Mouse (Mus musculus) intestine, embryonic 14.5 days (tissue): ENCODE measurements around the gene Cyp46a1. TPM values are rescaled to one million over a fixed set of nuclear protein-coding genes. Genes with fewer than 3 reads are reported as not detected.

ENCODE experiments used
- ATAC-seq: fragments of 200-750 bp; cut with Nextera tagmentation; replicated peaks from 2 replicates; pipeline ENCODE4 v1.8.0; 2017; ENCODE audit warnings: low read depth, moderate number of reproducible peaks, moderate TSS enrichment, moderate library complexity; ENCODE audit not compliant: low FRiP score, low TSS enrichment
- DNase-seq: peaks from one replicate; pipeline ENCODE4 v3.0.0-alpha.2; 2018; ENCODE audit warnings: low spot score
- H3K27ac ChIP-seq: fragments of 300-500 bp; sonication (generic); 2 replicates; pipeline ENCODE4 v1.5.1; 2014; ENCODE audit warnings: low read depth, mild to moderate bottlenecking, control low read depth
- H3K27me3 ChIP-seq: fragments of 300-500 bp; sonication (generic); replicated peaks from 2 replicates; pipeline ENCODE4 v1.6.1; 2014; ENCODE audit warnings: low read length, control low read depth; ENCODE audit not compliant: control insufficient read depth, insufficient read depth
- H3K36me3 ChIP-seq: fragments of 300-500 bp; sonication (generic); 2 replicates; pipeline ENCODE4 v1.6.1; 2014; ENCODE audit warnings: low read length, control low read depth; ENCODE audit not compliant: control insufficient read depth, insufficient read depth
- H3K4me1 ChIP-seq: fragments of 300-500 bp; sonication (generic); replicated peaks from 2 replicates; pipeline ENCODE4 v1.6.1; 2014; ENCODE audit warnings: low read length, control low read depth, mixed read lengths; ENCODE audit not compliant: control insufficient read depth, insufficient read depth
- H3K4me2 ChIP-seq: fragments of 300-500 bp; sonication (generic); 2 replicates; pipeline ENCODE4 v1.6.1; 2014; ENCODE audit warnings: low read length
- H3K4me3 ChIP-seq: fragments of 300-500 bp; sonication (generic); 2 replicates; pipeline ENCODE4 v1.5.1; 2014; ENCODE audit warnings: low read depth, low read length, control low read depth, mixed read lengths
- H3K9ac ChIP-seq: fragments of 300-500 bp; sonication (generic); 2 replicates; pipeline ENCODE4 v1.6.1; 2014; ENCODE audit warnings: mild to moderate bottlenecking, low read length
- H3K9me3 ChIP-seq: fragments of 300-500 bp; sonication (generic); 2 replicates; pipeline ENCODE4 v1.6.1; 2016; ENCODE audit warnings: low read length, control low read depth; ENCODE audit not compliant: control insufficient read depth
- WGBS: fragments of 180-500 bp; shearing (Covaris S2); extraction: QIAGEN DNeasy Blood & Tissue Kit; methylation state at CpG from one replicate; pipeline ENCODE4 v1.1.7; 2014; 5-methylcytosine and 5-hydroxymethylcytosine counted together
- polyA plus RNA-seq: library from polyadenylated mRNA; unstranded; fragments of >200 nt; fragmentation: Nextera tagmentation; extraction: Ambion mirVana; gene quantifications from 2 replicates; pipeline ENCODE4 v1.2.1, GENCODE M21; 2014

The Cyp46a1 gene
- polyA plus RNA-seq, 1 experiment from 2014 or later: 4.7 TPM

GRCm38 (mm10) chr12:108309116-108309794, 24.9 kb upstream of the Cyp46a1 start:
- 50% methylated on average over 8 of the region's 8 CpGs for WGBS
- H3K4me1 ChIP-seq: 0 out of 2 replicates have a peak, but pooled peaks cover 4% of the 10 kb centered on the region
- DNase-seq: no peak
- no peaks in the 10 kb centered on the region for H3K36me3 ChIP-seq
- H3K4me2 ChIP-seq: no peak overlapping the region
- H3K9ac ChIP-seq: no peak overlapping the region
- H3K27me3 ChIP-seq: peaks cover 7% of the 10 kb centered on the region; the same call in 1 of the 2 replicates
- no peak overlapping the region for H3K27ac ChIP-seq
- no peaks in the 10 kb centered on the region for H3K9me3 ChIP-seq
- no peak overlapping the region for H3K4me3 ChIP-seq
- ATAC-seq: no peak

DNA sequence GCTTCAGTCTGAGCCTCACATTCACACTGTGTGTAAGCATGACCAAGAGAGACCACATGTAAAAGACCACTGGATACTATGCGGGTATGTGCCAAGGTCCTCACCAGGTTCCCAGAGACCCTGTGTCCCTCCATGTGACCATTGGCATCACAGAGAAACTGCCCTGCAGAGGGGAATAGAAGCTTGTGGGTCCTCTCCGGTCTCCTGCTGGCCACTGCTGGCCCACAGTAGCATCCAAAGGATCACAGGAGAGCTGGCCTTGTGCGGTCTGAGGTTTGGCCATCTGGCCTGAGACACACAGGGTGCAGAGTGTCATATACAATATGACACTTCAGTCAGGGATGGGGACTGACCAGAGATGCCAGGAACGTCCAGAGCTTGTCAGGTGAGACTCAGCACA, 24.1 kb upstream of the Cyp46a1 start:
- Histone ChIP-seq H3K9me3 (no peaks in the 10 kb centered on the region), H3K27ac (no peak overlapping the region), H3K27me3 (peaks cover 5% of the 10 kb centered on the region; the same call in 1 of the 2 replicates), H3K36me3 (no peaks in the 10 kb centered on the region), H3K4me2 (no peak overlapping the region), H3K9ac (no peak overlapping the region), H3K4me3 (no peak overlapping the region), H3K4me1 (0 out of 2 replicates have a peak, but pooled peaks cover 4% of the 10 kb centered on the region)
- DNase-seq (no peak), ATAC-seq (no peak)
- WGBS: 75% methylated on average over 4 of the region's 4 CpGs

- Histone ChIP-seq H3K4me3 (no peak overlapping the region), H3K9ac (no peak overlapping the region), H3K27ac (no peak overlapping the region), H3K4me2 (no peak overlapping the region), H3K4me1 (0 out of 2 replicates have a peak, but pooled peaks cover 4% of the 10 kb centered on the region), H3K9me3 (no peaks in the 10 kb centered on the region), H3K36me3 (no peaks in the 10 kb centered on the region), H3K27me3 (peaks cover 4% of the 10 kb centered on the region; the same call in 1 of the 2 replicates)
- 77% methylated on average over 7 of the region's 7 CpGs for WGBS
- DNase-seq (no peak), ATAC-seq (no peak)
Observed at GRCm38 (mm10) chr12:108310456-108311027, 23.6 kb upstream of the Cyp46a1 start.

GRCm38 (mm10) chr12:108311741-108312290, 22.4 kb upstream of the Cyp46a1 start:
- ATAC-seq: no peak
- H3K27me3 ChIP-seq: peaks cover 17% of the 10 kb centered on the region
- H3K4me3 ChIP-seq: no peak overlapping the region
- H3K4me1 ChIP-seq: no peaks in the 10 kb centered on the region
- no peaks in the 10 kb centered on the region for H3K9me3 ChIP-seq
- H3K36me3 ChIP-seq: no peaks in the 10 kb centered on the region
- 89% methylated on average over 27 of the region's 27 CpGs for WGBS
- H3K4me2 ChIP-seq: no peak overlapping the region
- no peak overlapping the region for H3K27ac ChIP-seq
- no peak overlapping the region for H3K9ac ChIP-seq
- DNase-seq: no peak

GRCm38 (mm10) chr12:108312432-108312851, 21.7 kb upstream of the Cyp46a1 start:
- DNase-seq (no peak), ATAC-seq (no peak)
- Histone ChIP-seq H3K4me3 (no peak overlapping the region), H3K36me3 (no peaks in the 10 kb centered on the region), H3K27me3 (peaks cover 23% of the 10 kb centered on the region), H3K27ac (no peak overlapping the region), H3K4me1 (no peaks in the 10 kb centered on the region), H3K9me3 (no peaks in the 10 kb centered on the region), H3K4me2 (no peak overlapping the region), H3K9ac (no peak overlapping the region)
- WGBS: 37% methylated on average over 6 of the region's 6 CpGs

GRCm38 (mm10) chr12:108313244-108313772, 20.9 kb upstream of the Cyp46a1 start:
- Histone ChIP-seq H3K27ac (no peak overlapping the region), H3K27me3 (peaks cover 32% of the 10 kb centered on the region), H3K9me3 (no peaks in the 10 kb centered on the region), H3K4me2 (no peak overlapping the region), H3K4me1 (no peaks in the 10 kb centered on the region), H3K4me3 (no peak overlapping the region), H3K9ac (no peak overlapping the region), H3K36me3 (no peaks in the 10 kb centered on the region)
- no peak for ATAC-seq
- 79% methylated on average over 1 of the region's 1 CpGs for WGBS
- no peak for DNase-seq

- H3K9me3 ChIP-seq: no peaks in the 10 kb centered on the region
- no peaks in the 10 kb centered on the region for H3K36me3 ChIP-seq
- DNase-seq (no peak), ATAC-seq (no peak)
- H3K4me2 ChIP-seq: no peak overlapping the region
- 53% methylated on average over 10 of the region's 10 CpGs for WGBS
- H3K9ac ChIP-seq: no peak overlapping the region
- H3K27ac ChIP-seq: no peak overlapping the region
- H3K27me3 ChIP-seq: peaks cover 56% of the 10 kb centered on the region
- no peak overlapping the region for H3K4me3 ChIP-seq
- no peaks in the 10 kb centered on the region for H3K4me1 ChIP-seq
Observed at GRCm38 (mm10) chr12:108315818-108316217, 18.4 kb upstream of the Cyp46a1 start.

DNA sequence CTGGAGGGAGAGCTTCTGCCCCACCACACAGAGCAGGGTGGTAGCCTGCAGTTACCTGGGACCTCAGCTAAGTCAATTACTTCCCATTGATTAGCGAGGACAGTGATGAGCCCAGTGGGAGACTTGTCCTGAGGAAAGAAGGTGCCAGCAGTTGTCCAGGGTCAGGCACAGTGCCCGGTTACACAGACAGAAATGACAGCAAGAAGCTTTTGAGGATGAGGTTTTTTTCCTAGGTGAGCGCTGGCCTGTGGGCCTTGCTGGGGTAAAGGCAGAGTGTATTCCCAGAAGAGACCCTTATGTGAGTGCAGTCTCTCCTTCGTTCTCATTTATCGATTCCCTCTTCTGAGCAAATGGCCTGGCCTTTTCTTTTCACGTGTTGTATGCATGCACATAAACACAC, 17.5 kb upstream of the Cyp46a1 start:
- Histone ChIP-seq H3K4me2 (no peak overlapping the region), H3K9me3 (no peaks in the 10 kb centered on the region), H3K36me3 (no peaks in the 10 kb centered on the region), H3K27ac (no peak overlapping the region), H3K27me3 (peaks cover 62% of the 10 kb centered on the region), H3K4me3 (no peak overlapping the region), H3K9ac (no peak overlapping the region), H3K4me1 (no peaks in the 10 kb centered on the region)
- DNase-seq (no peak), ATAC-seq (no peak)
- 44% methylated on average over 6 of the region's 6 CpGs for WGBS
